Mouse (Mus musculus) neural tube, embryonic 12.5 days (tissue): ENCODE data around the gene Nfe2l2. TPM values are rescaled to one million over a fixed set of nuclear protein-coding genes. Genes with fewer than 3 reads are reported as not detected.

Source experiments
- ATAC-seq: fragments of 200-750 bp; cut with Nextera tagmentation; 2 replicates; pipeline ENCODE4 v1.8.0; 2017; ENCODE audit warnings: low read depth, mild to moderate bottlenecking, moderate TSS enrichment, moderate library complexity; ENCODE audit not compliant: low FRiP score
- H3K27ac ChIP-seq: fragments of 300-500 bp; sonication (generic); 2 replicates; pipeline ENCODE4 v1.5.1; 2016
- H3K27me3 ChIP-seq: fragments of 300-500 bp; sonication (generic); replicated peaks from 2 replicates; pipeline ENCODE4 v1.6.1; 2016; ENCODE audit warnings: mild to moderate bottlenecking
- H3K36me3 ChIP-seq: fragments of 300-500 bp; sonication (generic); 2 replicates; pipeline ENCODE4 v1.6.1; 2016; ENCODE audit warnings: mild to moderate bottlenecking
- H3K4me1 ChIP-seq: fragments of 300-500 bp; sonication (generic); 2 replicates; pipeline ENCODE4 v1.6.1; 2016
- H3K4me2 ChIP-seq: fragments of 300-500 bp; sonication (generic); replicated peaks from 2 replicates; pipeline ENCODE4 v1.6.1; 2016; ENCODE audit warnings: mild to moderate bottlenecking
- H3K4me3 ChIP-seq: fragments of 300-500 bp; sonication (generic); 2 replicates; pipeline ENCODE4 v1.5.1; 2016
- H3K9ac ChIP-seq: fragments of 300-500 bp; sonication (generic); 2 replicates; pipeline ENCODE4 v1.6.1; 2016; ENCODE audit warnings: mild to moderate bottlenecking
- H3K9me3 ChIP-seq: fragments of 300-500 bp; sonication (generic); 2 replicates; pipeline ENCODE4 v1.6.1; 2016; ENCODE audit warnings: mild to moderate bottlenecking
- WGBS: fragments of 180-500 bp; shearing (Covaris S2); methylation state at CpG from one replicate; pipeline ENCODE4 v1.1.7; 2016; 5-methylcytosine and 5-hydroxymethylcytosine counted together
- polyA plus RNA-seq: library from polyadenylated mRNA; unstranded; fragments of >200 nt; fragmentation: Nextera tagmentation; extraction: Ambion mirVana; gene quantifications from 2 replicates; pipeline ENCODE4 v1.2.1, GENCODE M21; 2016

The Nfe2l2 gene
- polyA plus RNA-seq, 1 experiment from 2014 or later = 20.9 TPM

- Histone ChIP-seq H3K9ac (no peak overlapping the region), H3K4me3 (no peak overlapping the region)
- WGBS = 88% methylated on average over 10 of the region's 10 CpGs
Measured at GRCm38 (mm10) chr2:75730052-75730451, 25.6 kb upstream of the Nfe2l2 start.

GRCm38 (mm10) chr2:75724863-75725445 lies 20.5 kb upstream of the Nfe2l2 start:
- H3K27ac ChIP-seq = no peak overlapping the region
- no peak overlapping the region for H3K9ac ChIP-seq
- no peaks in the 10 kb centered on the region for H3K36me3 ChIP-seq
- WGBS = 78% methylated on average over 5 of the region's 5 CpGs
- no peaks in the 10 kb centered on the region for H3K4me1 ChIP-seq
- no peaks in the 10 kb centered on the region for H3K27me3 ChIP-seq
- no peak overlapping the region for H3K4me3 ChIP-seq
- no peaks in the 10 kb centered on the region for H3K9me3 ChIP-seq
- no peak overlapping the region for H3K4me2 ChIP-seq
- no peak for ATAC-seq

More at GRCm38 (mm10) chr2:75730052-75730451, 25.6 kb upstream of the Nfe2l2 start:
- H3K36me3 ChIP-seq = no peaks in the 10 kb centered on the region
- H3K4me1 ChIP-seq = no peaks in the 10 kb centered on the region
- H3K27ac ChIP-seq = no peak overlapping the region
- ATAC-seq = no peak
- H3K9me3 ChIP-seq = no peaks in the 10 kb centered on the region
- no peaks in the 10 kb centered on the region for H3K27me3 ChIP-seq
- no peak overlapping the region for H3K4me2 ChIP-seq

GRCm38 (mm10) chr2:75723481-75723880 lies 19.0 kb upstream of the Nfe2l2 start:
- no peaks in the 10 kb centered on the region for H3K36me3 ChIP-seq
- ATAC-seq = no peak
- H3K27me3 ChIP-seq = no peaks in the 10 kb centered on the region
- H3K4me2 ChIP-seq = no peak overlapping the region
- H3K9ac ChIP-seq = no peak overlapping the region
- H3K9me3 ChIP-seq = no peaks in the 10 kb centered on the region
- no peak overlapping the region for H3K4me3 ChIP-seq
- WGBS = 93% methylated on average over 8 of the region's 8 CpGs
- no peak overlapping the region for H3K27ac ChIP-seq
- H3K4me1 ChIP-seq = no peaks in the 10 kb centered on the region

GRCm38 (mm10) chr2:75722893-75723292 lies 18.5 kb upstream of the Nfe2l2 start:
- H3K27me3 ChIP-seq = no peaks in the 10 kb centered on the region
- no peak overlapping the region for H3K4me2 ChIP-seq
- no peaks in the 10 kb centered on the region for H3K4me1 ChIP-seq
- no peak overlapping the region for H3K4me3 ChIP-seq
- H3K27ac ChIP-seq = no peak overlapping the region
- 70% methylated on average over 5 of the region's 5 CpGs for WGBS
- no peak overlapping the region for H3K9ac ChIP-seq
- no peak for ATAC-seq
- H3K36me3 ChIP-seq = no peaks in the 10 kb centered on the region
- H3K9me3 ChIP-seq = no peaks in the 10 kb centered on the region

- Histone ChIP-seq H3K4me1 (no peaks in the 10 kb centered on the region; the same call in 1 of the 2 replicates), H3K27me3 (no peaks in the 10 kb centered on the region), H3K4me2 (no peak overlapping the region), H3K9me3 (no peaks in the 10 kb centered on the region), H3K9ac (no peak overlapping the region), H3K36me3 (no peaks in the 10 kb centered on the region), H3K27ac (no peak overlapping the region), H3K4me3 (no peak overlapping the region)
- 86% methylated on average over 11 of the region's 11 CpGs for WGBS
- no peak for ATAC-seq
Measured at GRCm38 (mm10) chr2:75720236-75721027, 16.0 kb upstream of the Nfe2l2 start.

- 88% methylated on average over 3 of the region's 3 CpGs for WGBS
- H3K4me1 ChIP-seq = no peaks in the 10 kb centered on the region; the same call in 1 of the 2 replicates
- no peak overlapping the region for H3K9ac ChIP-seq
- ATAC-seq = no peak
- no peak overlapping the region for H3K4me2 ChIP-seq
- H3K27me3 ChIP-seq = no peaks in the 10 kb centered on the region
- no peaks in the 10 kb centered on the region for H3K9me3 ChIP-seq
- H3K36me3 ChIP-seq = no peaks in the 10 kb centered on the region
- no peak overlapping the region for H3K4me3 ChIP-seq
- H3K27ac ChIP-seq = no peak overlapping the region
Measured at GRCm38 (mm10) chr2:75719331-75719869, 15.0 kb upstream of the Nfe2l2 start.

GRCm38 (mm10) chr2:75716046-75717016 lies 11.9 kb upstream of the Nfe2l2 start:
- no peak for ATAC-seq
- Histone ChIP-seq H3K4me2 (no peak overlapping the region), H3K9me3 (no peaks in the 10 kb centered on the region), H3K4me1 (no peaks in the 10 kb centered on the region; the same call in 1 of the 2 replicates), H3K27ac (no peak overlapping the region), H3K4me3 (no peak overlapping the region), H3K36me3 (no peaks in the 10 kb centered on the region), H3K27me3 (no peaks in the 10 kb centered on the region), H3K9ac (no peak overlapping the region)
- WGBS = 50% methylated on average over 12 of the region's 12 CpGs

GRCm38 (mm10) chr2:75714766-75715165 lies 10.3 kb upstream of the Nfe2l2 start:
- Histone ChIP-seq H3K4me3 (no peak overlapping the region), H3K9ac (no peak overlapping the region), H3K4me2 (no peak overlapping the region), H3K4me1 (no peaks in the 10 kb centered on the region; the same call in 1 of the 2 replicates), H3K27me3 (no peaks in the 10 kb centered on the region), H3K27ac (no peak overlapping the region), H3K36me3 (no peaks in the 10 kb centered on the region), H3K9me3 (no peaks in the 10 kb centered on the region)
- WGBS = 83% methylated on average over 4 of the region's 4 CpGs
- ATAC-seq = no peak

GRCm38 (mm10) chr2:75713083-75713482 lies 8.6 kb upstream of the Nfe2l2 start:
- Histone ChIP-seq H3K27me3 (no peaks in the 10 kb centered on the region), H3K4me2 (no peak overlapping the region), H3K9ac (no peak overlapping the region), H3K27ac (no peak overlapping the region), H3K4me1 (no peaks in the 10 kb centered on the region; the same call in 1 of the 2 replicates), H3K36me3 (no peaks in the 10 kb centered on the region), H3K4me3 (no peak overlapping the region), H3K9me3 (no peaks in the 10 kb centered on the region)
- WGBS = 93% methylated on average over 3 of the region's 3 CpGs
- ATAC-seq = no peak

GRCm38 (mm10) chr2:75707420-75707819 lies 3.0 kb upstream of the Nfe2l2 start:
- no peak for ATAC-seq
- whole genome bisulfite sequencing = 6% methylated on average over 1 of the region's 1 CpGs

GRCm38 (mm10) chr2:75706435-75706834 lies 2.0 kb upstream of the Nfe2l2 start:
- no peak for ATAC-seq
- H3K4me2 ChIP-seq = no peak overlapping the region
- no peaks in the 10 kb centered on the region for H3K27me3 ChIP-seq
- no peaks in the 10 kb centered on the region for H3K9me3 ChIP-seq
- no peak overlapping the region for H3K4me3 ChIP-seq
- no peaks in the 10 kb centered on the region for H3K36me3 ChIP-seq
- WGBS = 80% methylated on average over 5 of the region's 5 CpGs
- peaks cover 12% of the 10 kb centered on the region for H3K4me1 ChIP-seq
- H3K27ac ChIP-seq = no peak overlapping the region
- no peak overlapping the region for H3K9ac ChIP-seq

More at GRCm38 (mm10) chr2:75707420-75707819, 3.0 kb upstream of the Nfe2l2 start:
- Histone ChIP-seq H3K9ac (no peak overlapping the region), H3K27ac (no peak overlapping the region), H3K9me3 (no peaks in the 10 kb centered on the region), H3K4me3 (no peak overlapping the region), H3K4me1 (peaks cover 12% of the 10 kb centered on the region), H3K27me3 (no peaks in the 10 kb centered on the region), H3K36me3 (no peaks in the 10 kb centered on the region), H3K4me2 (no peak overlapping the region)
